ENCODE assay signal across 9 mouse cellular contexts in the genomic region with DNA sequence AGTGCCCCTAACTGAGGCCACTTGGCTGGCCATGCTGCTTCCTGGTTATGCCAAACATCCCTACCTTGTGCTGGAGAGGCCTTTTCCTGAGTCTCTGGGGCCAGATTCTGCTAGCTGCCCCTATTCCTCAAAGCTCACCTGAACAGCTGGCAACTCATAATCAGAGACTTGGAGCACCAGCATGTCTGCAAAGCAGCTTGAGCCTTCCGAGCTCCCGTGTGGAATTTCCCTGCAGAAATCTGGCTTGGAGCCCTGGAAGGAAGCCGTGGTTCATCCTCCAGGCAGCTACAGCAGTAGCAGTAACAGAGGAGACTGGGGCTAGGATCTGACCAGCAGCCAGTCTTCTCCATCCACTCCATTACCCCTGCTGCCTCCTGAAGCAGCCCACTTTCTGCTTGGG. TPM values are rescaled to one million over a fixed set of nuclear protein-coding genes. Genes with fewer than 3 reads are reported as not detected.
DNase-seq lines count a peak whose midpoint lies in the region; ATAC-seq and TF ChIP-seq lines count a peak whose summit lies in the region.
"Had no signal": no experiment of that assay in that cellular context is flagged by ENCODE, and none has a peak within 500 bp of the region (broad histone marks: within the 10 kb centered on the region; RNA-seq: fewer than 3 reads in every experiment).

No protein-coding gene starts in this region.

- no peak overlapping the region for H3K9ac ChIP-seq in limb, embryonic 14.5 days (ENCODE audit: low read depth, low read length, severe bottlenecking)
- no peak overlapping the region for H3K9ac ChIP-seq in hindbrain, embryonic 13.5 days
- H3K9ac ChIP-seq: embryonic facial prominence, embryonic 13.5 days had no signal

- no peak for ATAC-seq in limb, embryonic 14.5 days (ENCODE audit: low FRiP score, low read depth)
- ATAC-seq in hindbrain, embryonic 13.5 days (ENCODE audit: low FRiP score), result no peak
- ATAC-seq: Patski had no signal

- H3K4me2 ChIP-seq in limb, embryonic 14.5 days (replicated peaks; ENCODE audit: low read depth, low read length, severe bottlenecking), result no peak overlapping the region
- no peak overlapping the region for H3K4me2 ChIP-seq in hindbrain, embryonic 13.5 days
- H3K4me2 ChIP-seq: embryonic facial prominence, embryonic 13.5 days had no signal

- H3K27me3 ChIP-seq in limb, embryonic 14.5 days (ENCODE audit: control insufficient read depth, insufficient read depth, low read length), result no peaks in the 10 kb centered on the region
- no peaks in the 10 kb centered on the region for H3K27me3 ChIP-seq in limb, embryonic 10.5 days (ENCODE audit: low read depth, poor library complexity, severe bottlenecking)
- no peaks in the 10 kb centered on the region for H3K27me3 ChIP-seq in hindbrain, embryonic 13.5 days
- H3K27me3 ChIP-seq: embryonic facial prominence, embryonic 13.5 days; Patski had no signal

- no peak for TF ChIP-seq POLR2A in limb, embryonic 14.5 days (IDR thresholded peaks at IDR 0.05; ENCODE audit: borderline replicate concordance, extremely low read depth, insufficient read depth, insufficient read length)

- H3K4me3 ChIP-seq in limb, embryonic 14.5 days (replicated peaks; ENCODE audit: low read length), result no peak overlapping the region
- H3K4me3 ChIP-seq in limb, embryonic 10.5 days, result no peak overlapping the region
- no peak overlapping the region for H3K4me3 ChIP-seq in hindbrain, embryonic 13.5 days
- H3K4me3 ChIP-seq: embryonic facial prominence, embryonic 13.5 days had no signal

- DNase-seq in limb, embryonic 14.5 days (ENCODE audit: low spot score), result no peak
- DNase-seq in limb, embryonic 10.5 days (ENCODE audit: low spot score), result no peak
- DNase-seq in cerebellum, adult 9-11 months, result peak; percentile 91
- DNase-seq in right cerebral cortex, adult 2 months (ENCODE audit: low spot score in 2 of 2), result peak; percentile 71 to 72
- DNase-seq in T-cell, adult 2 months (ENCODE audit: low spot score), result no peak
- DNase-seq in thymus, postnatal 0 days (ENCODE audit: low spot score), result no peak

- no peaks in the 10 kb centered on the region for H3K9me3 ChIP-seq in limb, embryonic 14.5 days (ENCODE audit: control insufficient read depth, low read length)
- H3K9me3 ChIP-seq in limb, embryonic 10.5 days (replicated peaks), result no peaks in the 10 kb centered on the region
- H3K9me3 ChIP-seq in hindbrain, embryonic 13.5 days, result no peaks in the 10 kb centered on the region
- H3K9me3 ChIP-seq: embryonic facial prominence, embryonic 13.5 days had no signal

- H3K27ac ChIP-seq in limb, embryonic 14.5 days (replicated peaks; ENCODE audit: low read depth, low read length), result 0 out of 2 replicates have a peak overlapping the region, but pooled peaks have one; percentile 8
- no peak overlapping the region for H3K27ac ChIP-seq in limb, embryonic 10.5 days
- H3K27ac ChIP-seq in hindbrain, embryonic 13.5 days, result peak overlapping the region; percentile 18; the same call in 1 of the 2 replicates
- H3K27ac ChIP-seq: embryonic facial prominence, embryonic 13.5 days had no signal

- 75% methylated on average over 3 of the region's 3 CpGs for WGBS in limb, embryonic 14.5 days
- 91% methylated on average over 3 of the region's 3 CpGs for whole genome bisulfite sequencing in limb, embryonic 10.5 days
- WGBS in hindbrain, embryonic 13.5 days, result 85% methylated on average over 3 of the region's 3 CpGs

- no peaks in the 10 kb centered on the region for H3K4me1 ChIP-seq in limb, embryonic 14.5 days (ENCODE audit: control insufficient read depth, insufficient read depth, low read length)
- no peaks in the 10 kb centered on the region for H3K4me1 ChIP-seq in limb, embryonic 10.5 days
- no peaks in the 10 kb centered on the region; the same call in 1 of the 2 replicates for H3K4me1 ChIP-seq in hindbrain, embryonic 13.5 days (replicated peaks)
- H3K4me1 ChIP-seq: embryonic facial prominence, embryonic 13.5 days had no signal

- peaks cover 66% of the 10 kb centered on the region for H3K36me3 ChIP-seq in limb, embryonic 14.5 days (ENCODE audit: control insufficient read depth, insufficient read depth, low read length)
- peaks cover 73% of the 10 kb centered on the region for H3K36me3 ChIP-seq in limb, embryonic 10.5 days
- H3K36me3 ChIP-seq in hindbrain, embryonic 13.5 days, result peaks cover 73% of the 10 kb centered on the region

RNA-seq across cellular contexts. Expression of a gene that starts 6.0 kb away (rescaled TPM):
- polyA plus RNA-seq in limb, embryonic 14.5 days (2012; rRNA removed), result 63.3 and 84.7 TPM in 2 replicates
- polyA plus RNA-seq in limb, embryonic 14.5 days (2014; fragmentation: Nextera tagmentation; extraction: Ambion mirVana), result 21.3 and 26.8 TPM in 2 replicates
- 26.1 and 30.6 TPM in 2 replicates for polyA plus RNA-seq in limb, embryonic 10.5 days (2016; fragmentation: Nextera tagmentation; extraction: Ambion mirVana)
- 43.7 and 45.0 TPM in 2 replicates for polyA plus RNA-seq in hindbrain, embryonic 13.5 days (2015; fragmentation: Nextera tagmentation; extraction: Ambion mirVana)
- polyA plus RNA-seq in thymus, postnatal 0 days (2015; fragmentation: Nextera tagmentation; extraction: Ambion mirVana), result 35.7 and 40.7 TPM in 2 replicates

RNA-seq across cellular contexts. Expression of a gene that starts 20.7 kb away (rescaled TPM):
- polyA plus RNA-seq in limb, embryonic 14.5 days (2012; rRNA removed), result 81.0 and 89.9 TPM in 2 replicates
- 50.0 and 54.7 TPM in 2 replicates for polyA plus RNA-seq in limb, embryonic 14.5 days (2014; fragmentation: Nextera tagmentation; extraction: Ambion mirVana)
- polyA plus RNA-seq in limb, embryonic 10.5 days (2016; fragmentation: Nextera tagmentation; extraction: Ambion mirVana), result 79.7 and 80.9 TPM in 2 replicates
- polyA plus RNA-seq in hindbrain, embryonic 13.5 days (2015; fragmentation: Nextera tagmentation; extraction: Ambion mirVana), result 87.8 and 88.4 TPM in 2 replicates
- polyA plus RNA-seq in thymus, postnatal 0 days (2015; fragmentation: Nextera tagmentation; extraction: Ambion mirVana), result 55.8 and 68.0 TPM in 2 replicates

RNA-seq across cellular contexts. Expression of a gene that starts 21.2 kb away (rescaled TPM):
- 57.4 and 67.9 TPM in 2 replicates for polyA plus RNA-seq in limb, embryonic 14.5 days (2012; rRNA removed)
- polyA plus RNA-seq in limb, embryonic 14.5 days (2014; fragmentation: Nextera tagmentation; extraction: Ambion mirVana), result 37.3 and 47.6 TPM in 2 replicates
- polyA plus RNA-seq in limb, embryonic 10.5 days (2016; fragmentation: Nextera tagmentation; extraction: Ambion mirVana), result 43.8 and 54.0 TPM in 2 replicates
- 69.2 and 69.8 TPM in 2 replicates for polyA plus RNA-seq in hindbrain, embryonic 13.5 days (2015; fragmentation: Nextera tagmentation; extraction: Ambion mirVana)
- 36.4 and 37.6 TPM in 2 replicates for polyA plus RNA-seq in thymus, postnatal 0 days (2015; fragmentation: Nextera tagmentation; extraction: Ambion mirVana)

Comparison
In these comparisons a context has a peak if more than half of its experiments do, and no peak if none do; other contexts are left out.
1. DNase-seq: peak in cerebellum, adult 9-11 months (single experiment) and right cerebral cortex, adult 2 months (2 of 2); none in limb, embryonic 14.5 days (single experiment), limb, embryonic 10.5 days (single experiment), T-cell, adult 2 months (single experiment) and thymus, postnatal 0 days (single experiment).